Mouse (Mus musculus) ES-Bruce4 (cell line): ENCODE results near the gene Snorc.
"Not testable (repeated sequence)": the region's sequence is repeated elsewhere in the genome, so short reads cannot be mapped to it uniquely, and the experiment has no call there.

ENCODE experiments used
- CTCF ChIP-seq: IDR thresholded peaks from one replicate; pipeline ENCODE4 v1.8.1; 2011; ENCODE audit warnings: low read depth, low read length
- EP300 ChIP-seq: IDR thresholded peaks from 2 replicates; pipeline ENCODE4 v1.6.1; 2011; ENCODE audit warnings: low read depth, low read length; ENCODE audit not compliant: insufficient read depth
- POLR2A ChIP-seq: IDR thresholded peaks from one replicate; pipeline ENCODE4 v1.8.1; 2011; ENCODE audit warnings: low read length; ENCODE audit not compliant: insufficient read depth

- TF ChIP-seq CTCF, POLR2A, EP300: not testable (repeated sequence)
Measured at GRCm38 (mm10) chr1:87459856-87460255, 10.2 kb upstream of the Snorc start.
